Comparison of ENCODE assay signal across 12 mouse cellular contexts in genomic region chr3:140949880-140950662, GRCm38 (mm10).
DNase-seq lines count a peak whose midpoint lies in the region; ATAC-seq and TF ChIP-seq lines count a peak whose summit lies in the region.
"Had no signal": no experiment of that assay in that cellular context is flagged by ENCODE, and none has a peak within 500 bp of the region (broad histone marks: within the 10 kb centered on the region; RNA-seq: fewer than 3 reads in every experiment).

No protein-coding gene starts in this region.

- peak; percentile 93 for TF ChIP-seq EP300 in liver, postnatal 0 days (IDR thresholded peaks at IDR 0.05; ENCODE audit: low read depth)

- H3K36me3 ChIP-seq in embryonic facial prominence, embryonic 11.5 days (replicated peaks; ENCODE audit: control insufficient read depth, insufficient read depth, low read depth, low read length), result no peaks in the 10 kb centered on the region
- no peaks in the 10 kb centered on the region for H3K36me3 ChIP-seq in embryonic facial prominence, embryonic 10.5 days (replicated peaks)
- no peaks in the 10 kb centered on the region for H3K36me3 ChIP-seq in G1E (replicated peaks)
- H3K36me3 ChIP-seq in forebrain, embryonic 12.5 days (replicated peaks), result no peaks in the 10 kb centered on the region
- no peaks in the 10 kb centered on the region for H3K36me3 ChIP-seq in liver, postnatal 0 days (replicated peaks; ENCODE audit: insufficient read depth, low read length)
- H3K36me3 ChIP-seq in intestine, postnatal 0 days (ENCODE audit: control insufficient read depth, insufficient read depth), result no peaks in the 10 kb centered on the region
- no peaks in the 10 kb centered on the region for H3K36me3 ChIP-seq in intestine, embryonic 16.5 days (ENCODE audit: control insufficient read depth, insufficient read depth, low read length)
- H3K36me3 ChIP-seq: embryonic facial prominence, embryonic 12.5 days had no signal

- no peak overlapping the region for H3K27ac ChIP-seq in embryonic facial prominence, embryonic 11.5 days (replicated peaks; ENCODE audit: low read depth, low read length)
- no peak overlapping the region for H3K27ac ChIP-seq in embryonic facial prominence, embryonic 10.5 days (replicated peaks)
- H3K27ac ChIP-seq in forebrain, embryonic 12.5 days, result peak overlapping the region; percentile 25; the same call in 1 of the 2 replicates
- no peak overlapping the region for H3K27ac ChIP-seq in liver, postnatal 0 days (ENCODE audit: low read depth)
- no peak overlapping the region for H3K27ac ChIP-seq in intestine, postnatal 0 days (ENCODE audit: low read depth, low read length)
- H3K27ac ChIP-seq in intestine, embryonic 16.5 days (ENCODE audit: low read length), result no peak overlapping the region
- H3K27ac ChIP-seq: embryonic facial prominence, embryonic 12.5 days; gastrocnemius, adult 2 months had no signal

- H3K4me2 ChIP-seq in embryonic facial prominence, embryonic 11.5 days (ENCODE audit: low read depth, low read length), result no peak overlapping the region
- H3K4me2 ChIP-seq in forebrain, embryonic 12.5 days, result no peak overlapping the region
- H3K4me2 ChIP-seq in liver, postnatal 0 days (ENCODE audit: low read depth, low read length), result 0 out of 2 replicates have a peak overlapping the region, but pooled peaks have one; percentile 3
- no peak overlapping the region for H3K4me2 ChIP-seq in intestine, postnatal 0 days (replicated peaks; ENCODE audit: low read depth)
- no peak overlapping the region for H3K4me2 ChIP-seq in intestine, embryonic 16.5 days (ENCODE audit: low read depth, low read length)
- H3K4me2 ChIP-seq: embryonic facial prominence, embryonic 12.5 days had no signal

- no peak for TF ChIP-seq CTCF in G1E (IDR thresholded peaks at IDR 0.05; ENCODE audit: low read depth, low read length)
- TF ChIP-seq CTCF in liver, postnatal 0 days (IDR thresholded peaks at IDR 0.05; ENCODE audit: low read depth), result no peak
- no peak for TF ChIP-seq CTCF in intestine, postnatal 0 days (IDR thresholded peaks at IDR 0.05; ENCODE audit: low read depth)

- no peak overlapping the region for H3K4me3 ChIP-seq in embryonic facial prominence, embryonic 11.5 days (ENCODE audit: low read depth, low read length)
- H3K4me3 ChIP-seq in embryonic facial prominence, embryonic 10.5 days, result no peak overlapping the region
- H3K4me3 ChIP-seq in G1E (ENCODE audit: low read depth, low read length), result no peak overlapping the region; the same call in 1 of the 2 replicates
- no peak overlapping the region for H3K4me3 ChIP-seq in forebrain, embryonic 12.5 days (replicated peaks)
- H3K4me3 ChIP-seq in liver, postnatal 0 days (ENCODE audit: low read depth, low read length), result no peak overlapping the region
- H3K4me3 ChIP-seq in intestine, postnatal 0 days (ENCODE audit: low read depth, low read length), result no peak overlapping the region
- H3K4me3 ChIP-seq in intestine, embryonic 16.5 days (ENCODE audit: low read length), result no peak overlapping the region
- H3K4me3 ChIP-seq: embryonic facial prominence, embryonic 12.5 days; gastrocnemius, adult 2 months had no signal

- WGBS in embryonic facial prominence, embryonic 11.5 days, result 64% methylated on average over 4 of the region's 4 CpGs
- 65% methylated on average over 4 of the region's 4 CpGs for WGBS in embryonic facial prominence, embryonic 10.5 days
- 39% methylated on average over 4 of the region's 4 CpGs for whole genome bisulfite sequencing in forebrain, embryonic 12.5 days
- 24% methylated on average over 4 of the region's 4 CpGs for WGBS in liver, postnatal 0 days (ENCODE audit: insufficient replicate concordance)
- 34% methylated on average over 4 of the region's 4 CpGs for WGBS in intestine, postnatal 0 days
- 45% methylated on average over 4 of the region's 4 CpGs for WGBS in intestine, embryonic 16.5 days

- 0 out of 2 replicates have a peak, but pooled peaks have one; percentile 52 for ATAC-seq in embryonic facial prominence, embryonic 11.5 days (replicated peaks; ENCODE audit: insufficient number of reproducible peaks, low FRiP score, low TSS enrichment, low read depth)
- ATAC-seq in G1E (ENCODE audit: extremely low read depth, insufficient number of reproducible peaks, low FRiP score, poor library complexity, severe bottlenecking), result peak; percentile 91
- peak; percentile 77; the same call in 1 of the 2 replicates for ATAC-seq in forebrain, embryonic 12.5 days (ENCODE audit: low FRiP score)
- peak; percentile 88 for ATAC-seq in liver, postnatal 0 days
- no peak for ATAC-seq in activated CD4-positive, CD25-positive, alpha-beta regulatory T cell, adult 4 months
- no peak for ATAC-seq in intestine, postnatal 0 days
- ATAC-seq in intestine, embryonic 16.5 days, result no peak

- peak; percentile 35 for DNase-seq in embryonic facial prominence, embryonic 11.5 days (ENCODE audit: low spot score)
- DNase-seq in embryonic facial prominence, embryonic 10.5 days (ENCODE audit: low spot score), result no peak
- peak; percentile 12 for DNase-seq in G1E (ENCODE audit: low spot score)
- no peak for DNase-seq in liver, postnatal 0 days
- DNase-seq: gastrocnemius, adult 2 months; kidney, adult 18-20 months; layer of hippocampus, postnatal 36 days had no signal

- H3K9ac ChIP-seq in embryonic facial prominence, embryonic 11.5 days (replicated peaks; ENCODE audit: low read length), result no peak overlapping the region
- H3K9ac ChIP-seq in forebrain, embryonic 12.5 days, result no peak overlapping the region
- H3K9ac ChIP-seq in liver, postnatal 0 days (replicated peaks), result no peak overlapping the region
- H3K9ac ChIP-seq in intestine, postnatal 0 days (ENCODE audit: low read depth, low read length), result no peak overlapping the region
- H3K9ac ChIP-seq in intestine, embryonic 16.5 days (ENCODE audit: low read depth, low read length), result no peak overlapping the region
- H3K9ac ChIP-seq: embryonic facial prominence, embryonic 12.5 days had no signal

- no peaks in the 10 kb centered on the region for H3K4me1 ChIP-seq in embryonic facial prominence, embryonic 11.5 days (ENCODE audit: control insufficient read depth, insufficient read depth, low read length)
- peaks cover 4% of the 10 kb centered on the region; the same call in 1 of the 2 replicates for H3K4me1 ChIP-seq in embryonic facial prominence, embryonic 10.5 days
- H3K4me1 ChIP-seq in G1E (ENCODE audit: insufficient read depth, low read depth, low read length), result peaks cover 29% of the 10 kb centered on the region
- peaks cover 6% of the 10 kb centered on the region; the same call in 1 of the 2 replicates for H3K4me1 ChIP-seq in forebrain, embryonic 12.5 days
- H3K4me1 ChIP-seq in liver, postnatal 0 days (ENCODE audit: insufficient read depth), result no peaks in the 10 kb centered on the region
- H3K4me1 ChIP-seq in intestine, postnatal 0 days (replicated peaks; ENCODE audit: control insufficient read depth, insufficient read depth, low read length), result no peaks in the 10 kb centered on the region
- no peaks in the 10 kb centered on the region for H3K4me1 ChIP-seq in intestine, embryonic 16.5 days (ENCODE audit: control insufficient read depth, insufficient read depth, low read length)
- H3K4me1 ChIP-seq: embryonic facial prominence, embryonic 12.5 days had no signal

- H3K27me3 ChIP-seq in embryonic facial prominence, embryonic 11.5 days (ENCODE audit: control insufficient read depth, insufficient read depth, low read length), result no peaks in the 10 kb centered on the region
- no peaks in the 10 kb centered on the region for H3K27me3 ChIP-seq in embryonic facial prominence, embryonic 10.5 days (replicated peaks; ENCODE audit: low read depth, poor library complexity, severe bottlenecking)
- no peaks in the 10 kb centered on the region for H3K27me3 ChIP-seq in G1E (ENCODE audit: insufficient read depth, low read length)
- no peaks in the 10 kb centered on the region for H3K27me3 ChIP-seq in forebrain, embryonic 12.5 days
- H3K27me3 ChIP-seq in liver, postnatal 0 days (ENCODE audit: insufficient read depth, low read length), result no peaks in the 10 kb centered on the region
- no peaks in the 10 kb centered on the region for H3K27me3 ChIP-seq in intestine, postnatal 0 days (replicated peaks; ENCODE audit: control insufficient read depth, insufficient read depth, low read length)
- H3K27me3 ChIP-seq in intestine, embryonic 16.5 days (replicated peaks; ENCODE audit: control insufficient read depth, insufficient read depth, low read length), result no peaks in the 10 kb centered on the region
- H3K27me3 ChIP-seq: embryonic facial prominence, embryonic 12.5 days had no signal

- no peaks in the 10 kb centered on the region for H3K9me3 ChIP-seq in embryonic facial prominence, embryonic 11.5 days (replicated peaks; ENCODE audit: control insufficient read depth, low read length)
- H3K9me3 ChIP-seq in embryonic facial prominence, embryonic 10.5 days, result no peaks in the 10 kb centered on the region
- no peaks in the 10 kb centered on the region for H3K9me3 ChIP-seq in G1E (replicated peaks)
- H3K9me3 ChIP-seq in forebrain, embryonic 12.5 days, result no peaks in the 10 kb centered on the region
- H3K9me3 ChIP-seq in liver, postnatal 0 days (ENCODE audit: low read length), result no peaks in the 10 kb centered on the region
- H3K9me3 ChIP-seq in intestine, postnatal 0 days (ENCODE audit: control insufficient read depth), result no peaks in the 10 kb centered on the region
- H3K9me3 ChIP-seq in intestine, embryonic 16.5 days (ENCODE audit: control insufficient read depth, low read length), result no peaks in the 10 kb centered on the region
- H3K9me3 ChIP-seq: embryonic facial prominence, embryonic 12.5 days had no signal

Comparison
In these comparisons a context has a peak if more than half of its experiments do, and no peak if none do; other contexts are left out.
1. DNase-seq: peak in embryonic facial prominence, embryonic 11.5 days (single experiment) and G1E (single experiment); none in embryonic facial prominence, embryonic 10.5 days (single experiment) and liver, postnatal 0 days (single experiment).
2. ATAC-seq: peak in embryonic facial prominence, embryonic 11.5 days (single experiment), G1E (single experiment), forebrain, embryonic 12.5 days (single experiment) and liver, postnatal 0 days (single experiment); none in activated CD4-positive, CD25-positive, alpha-beta regulatory T cell, adult 4 months (single experiment), intestine, postnatal 0 days (single experiment) and intestine, embryonic 16.5 days (single experiment).